Mouse (Mus musculus) 3134 (cell line): Measurements from ENCODE around the gene Gm20814.
"Not testable (repeated sequence)": the region's sequence is repeated elsewhere in the genome, so short reads cannot be mapped to it uniquely, and the experiment has no call there.

Source experiments
- DNase-seq: peaks from one replicate; pipeline ENCODE4 v3.0.0-alpha.2; 2011; ENCODE audit warnings: low spot score; ENCODE audit not compliant: insufficient read length; ENCODE audit errors: extremely low read depth

Gene Gm20814

DNA sequence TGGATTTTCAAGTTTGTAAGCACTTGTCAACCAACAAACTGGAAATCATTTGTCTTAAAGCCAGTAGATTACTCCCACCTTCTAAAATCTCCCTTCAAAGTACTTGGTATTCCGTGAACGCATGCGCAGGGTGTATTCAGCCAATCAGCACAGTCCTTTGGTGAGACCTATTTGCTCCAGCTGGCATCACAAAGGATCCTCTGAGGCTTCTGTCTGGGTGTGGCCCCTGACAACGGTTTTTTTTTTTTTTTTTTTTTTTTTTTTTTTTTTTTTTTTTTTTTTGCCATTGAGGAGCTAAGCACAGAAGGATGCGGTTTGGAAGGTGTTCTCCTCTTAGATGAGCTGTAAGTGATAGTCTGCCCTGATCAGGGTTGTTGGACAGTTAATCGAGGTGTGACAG lies at the start of gene Gm20814:
Gene Gm20814 (plus strand): TSS at position 301 of the 400 bp plus-strand sequence.
- DNase-seq = not testable (repeated sequence)
